Mouse (Mus musculus) embryonic facial prominence, embryonic 14.5 days (tissue): ENCODE results near the gene Ctcfl. TPM values are rescaled to one million over a fixed set of nuclear protein-coding genes. Genes with fewer than 3 reads are reported as not detected.

Experiments
- ATAC-seq: fragments of 200-750 bp; cut with Nextera tagmentation; 2 replicates; pipeline ENCODE4 v1.8.0; 2017; ENCODE audit warnings: low read depth, moderate number of reproducible peaks, moderate TSS enrichment
- DNase-seq: peaks from one replicate; pipeline ENCODE4 v3.0.0-alpha.2; 2015; ENCODE audit warnings: low spot score
- H3K27ac ChIP-seq: fragments of 300-500 bp; sonication (generic); replicated peaks from 2 replicates; pipeline ENCODE4 v1.5.1; 2014; ENCODE audit warnings: low read depth, mild to moderate bottlenecking, low read length, moderate library complexity
- H3K27me3 ChIP-seq: fragments of 300-500 bp; sonication (generic); replicated peaks from 2 replicates; pipeline ENCODE4 v1.6.1; 2014; ENCODE audit warnings: low read length; ENCODE audit not compliant: control insufficient read depth, insufficient read depth
- H3K36me3 ChIP-seq: fragments of 300-500 bp; sonication (generic); 2 replicates; pipeline ENCODE4 v1.6.1; 2014; ENCODE audit warnings: low read length, mixed read lengths; ENCODE audit not compliant: control insufficient read depth, insufficient read depth
- H3K4me1 ChIP-seq: fragments of 300-500 bp; sonication (generic); 2 replicates; pipeline ENCODE4 v1.6.1; 2014; ENCODE audit warnings: antibody characterized with exemption, low read length; ENCODE audit not compliant: control insufficient read depth, insufficient read depth
- H3K4me2 ChIP-seq: fragments of 300-500 bp; sonication (generic); 2 replicates; pipeline ENCODE4 v1.6.1; 2014; ENCODE audit warnings: low read depth, mild to moderate bottlenecking, low read length, moderate library complexity, mixed read lengths
- H3K4me3 ChIP-seq: fragments of 300-500 bp; sonication (generic); 2 replicates; pipeline ENCODE4 v1.5.1; 2014; ENCODE audit warnings: low read depth, mild to moderate bottlenecking, low read length
- H3K9ac ChIP-seq: fragments of 300-500 bp; sonication (generic); 2 replicates; pipeline ENCODE4 v1.6.1; 2014; ENCODE audit warnings: low read depth, mild to moderate bottlenecking, low read length, moderate library complexity, mixed read lengths
- H3K9me3 ChIP-seq: fragments of 300-500 bp; sonication (generic); 2 replicates; pipeline ENCODE4 v1.6.1; 2016; ENCODE audit warnings: low read length; ENCODE audit not compliant: control insufficient read depth
- WGBS: fragments of 180-500 bp; shearing (Covaris S2); extraction: QIAGEN DNeasy Blood & Tissue Kit; methylation state at CpG from one replicate; pipeline ENCODE4 v1.1.7; 2014; 5-methylcytosine and 5-hydroxymethylcytosine counted together
- polyA plus RNA-seq: library from polyadenylated mRNA; unstranded; fragments of >200 nt; fragmentation: Nextera tagmentation; extraction: Ambion mirVana; gene quantifications from 2 replicates; pipeline ENCODE4 v1.2.1, GENCODE M21; 2014

Ctcfl gene
- polyA plus RNA-seq, 1 experiment from 2014 or later: 0.06 TPM

DNA sequence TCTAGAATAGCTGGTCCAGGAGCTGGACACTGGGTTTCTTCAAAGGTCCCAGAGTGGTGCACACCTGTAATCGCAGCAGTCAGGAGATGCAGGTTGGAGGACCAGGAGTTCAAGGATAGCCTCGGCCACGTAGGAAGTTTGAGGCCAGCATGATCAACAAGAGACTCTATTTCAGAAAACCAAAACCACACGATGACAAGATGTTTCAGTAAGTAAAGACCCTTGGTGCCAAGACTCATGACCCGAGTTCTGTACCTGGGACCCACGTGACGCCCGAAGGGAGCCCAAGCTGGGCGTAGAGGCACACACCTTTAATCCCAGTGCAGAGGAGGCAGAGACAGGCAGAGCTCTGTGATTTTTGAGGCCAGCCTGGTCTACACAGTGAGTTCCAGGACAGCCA lies 36.2 kb downstream of the Ctcfl start:
- Histone ChIP-seq H3K4me1 (0 out of 2 replicates have a peak, but pooled peaks cover 4% of the 10 kb centered on the region), H3K9me3 (no peaks in the 10 kb centered on the region), H3K4me2 (no peak overlapping the region), H3K27me3 (no peaks in the 10 kb centered on the region), H3K27ac (no peak overlapping the region), H3K9ac (no peak overlapping the region), H3K36me3 (no peaks in the 10 kb centered on the region), H3K4me3 (no peak overlapping the region)
- 76% methylated on average over 9 of the region's 9 CpGs for whole genome bisulfite sequencing
- ATAC-seq: no peak
- no peak for DNase-seq

DNA sequence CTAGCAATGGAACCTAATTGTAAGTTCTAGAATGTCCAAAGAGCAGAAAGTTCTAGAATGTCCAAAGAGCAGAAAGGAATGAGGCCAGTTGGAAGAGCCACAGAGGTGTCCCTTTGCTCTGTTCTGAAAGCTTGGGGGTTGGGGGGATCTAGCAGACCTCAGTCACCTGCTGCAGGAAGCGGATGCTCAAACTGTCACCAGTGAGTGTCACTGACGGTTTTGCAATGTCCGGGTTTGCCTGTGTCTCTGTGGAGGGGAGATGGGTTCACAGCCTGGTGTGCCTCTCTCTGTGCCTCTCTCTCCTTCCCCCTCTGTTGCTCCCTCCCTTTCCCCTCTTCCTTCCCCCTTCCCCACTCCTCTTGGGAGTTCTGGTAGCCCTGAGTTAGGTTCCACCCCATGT lies 36.6 kb downstream of the Ctcfl start:
- DNase-seq: no peak
- Histone ChIP-seq H3K9me3 (no peaks in the 10 kb centered on the region), H3K4me3 (no peak overlapping the region), H3K4me2 (no peak overlapping the region), H3K27me3 (no peaks in the 10 kb centered on the region), H3K36me3 (no peaks in the 10 kb centered on the region), H3K27ac (no peak overlapping the region), H3K9ac (no peak overlapping the region), H3K4me1 (0 out of 2 replicates have a peak, but pooled peaks cover 4% of the 10 kb centered on the region)
- 85% methylated on average over 3 of the region's 3 CpGs for WGBS
- ATAC-seq: no peak

DNA sequence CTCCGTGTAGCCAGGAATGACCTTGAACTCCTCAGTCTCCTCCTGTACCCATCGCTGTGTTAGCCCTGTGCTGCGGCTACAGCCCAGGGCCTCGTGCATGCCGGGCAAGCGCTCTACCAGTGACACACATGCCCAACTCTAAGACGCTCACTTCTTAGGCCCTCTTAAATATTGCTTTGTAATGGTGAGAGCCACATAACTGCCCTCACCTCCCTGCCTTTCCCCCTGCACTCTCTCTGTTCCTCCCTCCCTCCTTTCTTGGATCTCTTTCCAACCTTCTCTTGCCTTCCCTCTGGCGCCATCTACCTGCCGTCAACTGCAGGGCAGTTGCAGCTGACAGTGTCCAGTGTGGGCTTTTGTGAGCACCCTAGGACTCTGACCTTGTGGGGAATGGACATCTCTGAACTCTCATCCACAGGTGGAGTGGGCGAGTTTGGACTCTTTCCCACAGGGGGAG lies 38.5 kb downstream of the Ctcfl start:
- Histone ChIP-seq H3K27me3 (no peaks in the 10 kb centered on the region), H3K9me3 (no peaks in the 10 kb centered on the region), H3K36me3 (no peaks in the 10 kb centered on the region), H3K27ac (no peak overlapping the region), H3K4me1 (0 out of 2 replicates have a peak, but pooled peaks cover 4% of the 10 kb centered on the region), H3K9ac (no peak overlapping the region), H3K4me2 (no peak overlapping the region), H3K4me3 (no peak overlapping the region)
- ATAC-seq (peak; percentile 31), DNase-seq (peak; percentile 76)
- 42% methylated on average over 10 of the region's 10 CpGs for WGBS

DNA sequence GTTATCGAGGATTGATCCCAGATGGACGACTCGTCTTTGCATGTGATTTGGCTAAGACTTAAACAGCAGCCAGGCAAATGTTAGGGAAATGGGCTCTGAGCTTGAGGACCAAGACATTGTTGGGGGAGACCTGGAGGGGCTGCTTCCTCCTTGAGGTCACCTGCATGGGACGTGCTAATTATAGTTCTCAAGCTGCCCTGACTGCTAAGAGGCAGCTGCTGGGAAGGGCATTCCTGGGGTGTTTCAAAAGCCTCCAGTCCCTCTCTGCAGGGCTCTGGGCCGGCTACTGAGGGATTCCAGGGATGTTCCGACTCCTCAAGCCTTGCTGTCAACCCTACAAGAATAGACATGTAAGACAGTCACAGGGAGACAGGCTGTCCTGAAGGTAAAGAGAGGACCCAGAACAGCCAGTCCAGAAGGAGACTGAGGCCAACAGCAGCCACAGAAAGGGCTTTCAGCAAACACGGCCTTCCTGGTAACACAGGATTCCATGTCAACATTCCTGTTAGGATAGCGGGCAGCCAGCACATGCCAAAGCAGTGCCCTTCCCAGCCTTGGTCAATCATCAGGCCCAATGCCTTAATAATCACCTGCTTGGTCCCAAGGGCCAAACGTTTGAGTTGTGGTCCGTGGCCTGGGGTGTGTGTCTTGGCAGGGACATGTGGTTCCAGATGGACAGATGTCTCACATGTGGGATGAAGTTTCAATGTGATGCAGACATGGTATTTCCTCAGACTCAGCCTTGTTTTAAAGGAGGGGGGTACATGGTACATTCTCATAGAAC lies 39.4 kb downstream of the Ctcfl start:
- H3K27me3 ChIP-seq: no peaks in the 10 kb centered on the region
- H3K4me3 ChIP-seq: no peak overlapping the region
- H3K9ac ChIP-seq: no peak overlapping the region
- 0 out of 2 replicates have a peak, but pooled peaks cover 4% of the 10 kb centered on the region for H3K4me1 ChIP-seq
- no peaks in the 10 kb centered on the region for H3K9me3 ChIP-seq
- ATAC-seq (no peak), DNase-seq (no peak)
- 46% methylated on average over 10 of the region's 10 CpGs for WGBS
- H3K27ac ChIP-seq: no peak overlapping the region
- H3K4me2 ChIP-seq: no peak overlapping the region
- H3K36me3 ChIP-seq: no peaks in the 10 kb centered on the region

DNA sequence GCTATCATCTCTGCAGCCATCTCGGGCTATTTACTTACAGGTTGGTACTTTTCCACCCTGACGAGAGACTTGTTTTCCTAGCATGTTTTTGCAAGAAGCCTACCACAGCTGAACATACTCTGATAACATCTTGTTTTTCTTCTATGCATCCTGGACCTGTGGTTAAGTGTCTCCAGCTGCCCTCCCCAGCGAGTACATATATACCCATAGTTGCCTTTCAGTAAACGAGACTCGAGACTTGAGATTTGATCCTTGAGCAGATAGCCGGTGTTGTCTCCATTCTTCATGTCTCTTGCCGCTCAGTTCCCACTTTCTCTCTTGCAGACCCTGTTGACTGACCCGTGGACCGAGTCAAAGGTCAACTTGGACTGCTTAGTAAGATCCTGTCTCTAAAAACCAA lies 42.4 kb downstream of the Ctcfl start:
- Histone ChIP-seq H3K9ac (no peak overlapping the region), H3K4me1 (no peaks in the 10 kb centered on the region), H3K9me3 (0 out of 2 replicates have a peak, but pooled peaks cover 5% of the 10 kb centered on the region), H3K4me3 (no peak overlapping the region), H3K27me3 (no peaks in the 10 kb centered on the region), H3K27ac (no peak overlapping the region), H3K4me2 (no peak overlapping the region), H3K36me3 (no peaks in the 10 kb centered on the region)
- no peak for DNase-seq
- 65% methylated on average over 9 of the region's 9 CpGs for WGBS
- no peak for ATAC-seq

DNA sequence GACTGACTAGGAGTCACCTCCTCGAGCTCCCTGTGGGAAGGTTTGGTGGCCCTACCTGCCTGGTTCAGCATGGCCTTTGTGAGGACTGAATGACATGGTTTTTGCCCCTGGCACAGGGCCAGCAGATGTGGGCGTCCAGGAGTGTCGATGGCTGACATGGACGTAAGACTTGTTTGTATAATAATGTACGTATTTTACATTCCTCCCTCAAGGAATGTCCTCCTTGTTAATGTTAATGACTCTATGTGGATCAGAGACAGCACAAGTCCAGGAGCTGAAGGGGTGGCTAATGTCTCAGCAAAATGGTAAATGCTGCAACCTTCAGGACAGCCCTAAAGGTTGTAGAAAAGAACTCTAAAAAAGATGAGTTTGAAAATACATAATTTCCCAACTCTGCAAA lies 45.7 kb downstream of the Ctcfl start:
- no peaks in the 10 kb centered on the region for H3K4me1 ChIP-seq
- H3K9me3 ChIP-seq: 0 out of 2 replicates have a peak, but pooled peaks cover 5% of the 10 kb centered on the region
- H3K4me3 ChIP-seq: no peak overlapping the region
- no peak for DNase-seq
- WGBS: 51% methylated on average over 5 of the region's 5 CpGs
- H3K36me3 ChIP-seq: no peaks in the 10 kb centered on the region
- no peak overlapping the region for H3K27ac ChIP-seq
- ATAC-seq: no peak
- H3K4me2 ChIP-seq: no peak overlapping the region
- no peak overlapping the region for H3K9ac ChIP-seq
- H3K27me3 ChIP-seq: no peaks in the 10 kb centered on the region

DNA sequence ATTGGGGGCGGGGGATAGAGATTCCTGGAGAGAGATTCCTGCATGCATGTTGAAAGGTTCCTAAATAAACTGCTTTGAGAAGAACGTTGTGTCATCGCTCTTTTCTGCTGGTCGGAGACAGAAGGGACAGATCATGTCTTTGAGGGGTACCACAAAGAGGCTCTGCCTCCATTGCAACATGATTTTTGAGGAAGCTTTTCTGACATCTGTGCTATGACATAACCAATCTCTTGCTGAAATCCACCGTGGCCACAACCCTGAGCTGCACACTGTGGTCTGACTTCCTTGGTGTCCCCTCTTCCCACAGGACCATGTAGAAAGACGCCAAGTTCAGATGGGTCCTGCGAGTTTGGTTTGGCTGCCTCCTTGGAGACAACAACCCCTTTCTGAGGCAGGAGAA lies 46.4 kb downstream of the Ctcfl start:
- ATAC-seq (no peak), DNase-seq (no peak)
- Histone ChIP-seq H3K4me3 (no peak overlapping the region), H3K4me1 (no peaks in the 10 kb centered on the region), H3K27ac (no peak overlapping the region), H3K9ac (no peak overlapping the region), H3K36me3 (no peaks in the 10 kb centered on the region), H3K27me3 (no peaks in the 10 kb centered on the region), H3K4me2 (no peak overlapping the region), H3K9me3 (0 out of 2 replicates have a peak, but pooled peaks cover 11% of the 10 kb centered on the region)
- WGBS: 91% methylated on average over 7 of the region's 7 CpGs

DNA sequence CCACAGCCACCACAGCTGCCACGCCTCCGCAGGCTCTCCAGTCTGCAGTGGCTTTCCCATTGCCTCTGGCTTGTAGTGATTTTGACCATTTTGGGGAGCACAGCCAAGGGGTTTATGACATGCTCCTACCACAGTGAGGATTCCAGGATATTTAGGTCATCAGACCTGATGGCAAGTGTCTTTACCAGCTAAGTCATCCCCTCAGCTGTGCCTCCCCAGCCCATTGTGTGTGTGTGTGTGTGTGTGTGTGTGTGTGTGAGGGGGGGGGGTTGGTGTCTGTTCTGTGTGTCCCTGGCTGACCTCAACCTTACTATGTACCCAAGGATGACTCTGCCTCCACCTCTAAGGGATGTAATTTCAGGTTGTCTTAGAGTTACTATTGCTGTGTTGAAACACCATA lies 54.5 kb downstream of the Ctcfl start:
- Histone ChIP-seq H3K27me3 (no peaks in the 10 kb centered on the region), H3K27ac (no peak overlapping the region), H3K4me3 (no peak overlapping the region), H3K4me2 (no peak overlapping the region), H3K36me3 (no peaks in the 10 kb centered on the region), H3K4me1 (no peaks in the 10 kb centered on the region), H3K9me3 (0 out of 2 replicates have a peak, but pooled peaks cover 7% of the 10 kb centered on the region), H3K9ac (no peak overlapping the region)
- DNase-seq: no peak
- 73% methylated on average over 2 of the region's 2 CpGs for WGBS
- no peak for ATAC-seq

DNA sequence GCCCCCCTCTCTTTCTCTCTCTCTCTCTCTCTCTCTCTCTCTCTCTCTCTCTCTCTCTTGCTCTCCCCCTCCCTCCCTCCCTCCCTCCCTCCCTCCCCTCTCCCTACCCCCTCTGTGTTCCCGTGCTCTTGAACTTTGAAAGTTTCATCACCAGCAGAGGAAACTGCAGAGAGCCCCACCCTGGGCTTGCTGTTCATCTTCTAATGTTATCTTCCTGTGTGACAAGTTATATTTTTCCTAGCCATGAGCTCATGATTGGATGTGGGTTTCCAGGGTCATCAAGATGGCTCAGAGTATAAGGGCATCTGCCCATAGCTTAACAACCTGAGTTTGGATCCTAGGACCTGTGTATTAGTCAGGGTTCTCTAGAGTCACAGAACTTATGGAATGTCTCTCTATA lies 56.1 kb downstream of the Ctcfl start:
- no peaks in the 10 kb centered on the region for H3K27me3 ChIP-seq
- H3K9ac ChIP-seq: no peak overlapping the region
- H3K9me3 ChIP-seq: 0 out of 2 replicates have a peak, but pooled peaks cover 2% of the 10 kb centered on the region
- WGBS: 56% methylated on average over 1 of the region's 1 CpGs
- no peak overlapping the region for H3K27ac ChIP-seq
- DNase-seq: no peak
- H3K4me3 ChIP-seq: no peak overlapping the region
- ATAC-seq: no peak
- H3K36me3 ChIP-seq: no peaks in the 10 kb centered on the region
- H3K4me1 ChIP-seq: no peaks in the 10 kb centered on the region
- H3K4me2 ChIP-seq: no peak overlapping the region
